Mouse (Mus musculus): ENCODE results near the gene Cep41. TPM values are rescaled to one million over a fixed set of nuclear protein-coding genes. Genes with fewer than 3 reads are reported as not detected.

The Cep41 gene
- polyA plus RNA-seq, 1 experiment from 2014 or later, result 2.8 TPM

- WGBS (ENCODE audit: insufficient replicate concordance), result 86% methylated on average over 7 of the region's 7 CpGs
- H3K36me3 ChIP-seq (replicated peaks; ENCODE audit: insufficient read depth, low read length), result no peaks in the 10 kb centered on the region
- H3K4me2 ChIP-seq (ENCODE audit: low read depth, low read length), result no peak within 1 kb of the TSS
- H3K27ac ChIP-seq (ENCODE audit: low read depth), result no peak within 1 kb of the TSS
- no peaks in the 10 kb centered on the region for H3K4me1 ChIP-seq (ENCODE audit: insufficient read depth)
- no peak within 1 kb of the TSS for H3K9ac ChIP-seq (replicated peaks)
- H3K9me3 ChIP-seq (ENCODE audit: low read length), result no peaks in the 10 kb centered on the region
- DNase-seq (no peak), ATAC-seq (no peak)
- TF ChIP-seq CTCF (IDR thresholded peaks at IDR 0.05; ENCODE audit: low read depth) (no peak), EP300 (IDR thresholded peaks at IDR 0.05; ENCODE audit: low read depth) (no peak)
- no peaks in the 10 kb centered on the region for H3K27me3 ChIP-seq (ENCODE audit: insufficient read depth, low read length)
- H3K4me3 ChIP-seq (ENCODE audit: low read depth, low read length), result no peak within 1 kb of the TSS
Measured at GRCm38 (mm10) chr6:30610710-30611109, 82.8 kb downstream of the Cep41 start, which contains the start of gene Cpa5. Gene Cpa5, plus strand, starts transcription at chr6:30611010.

- ATAC-seq, result no peak
- Histone ChIP-seq H3K4me3 (ENCODE audit: low read depth, low read length) (no peak overlapping the region), H3K27ac (ENCODE audit: low read depth) (no peak overlapping the region)
Measured at GRCm38 (mm10) chr6:30605672-30606071, 87.9 kb downstream of the Cep41 start.

GRCm38 (mm10) chr6:30605111-30605510 lies 88.4 kb downstream of the Cep41 start:
- whole genome bisulfite sequencing (ENCODE audit: insufficient replicate concordance), result 83% methylated on average over 4 of the region's 4 CpGs

More at GRCm38 (mm10) chr6:30605672-30606071, 87.9 kb downstream of the Cep41 start:
- Histone ChIP-seq H3K9me3 (ENCODE audit: low read length) (no peaks in the 10 kb centered on the region), H3K9ac (replicated peaks) (no peak overlapping the region), H3K36me3 (replicated peaks; ENCODE audit: insufficient read depth, low read length) (no peaks in the 10 kb centered on the region), H3K4me2 (ENCODE audit: low read depth, low read length) (no peak overlapping the region), H3K4me1 (ENCODE audit: insufficient read depth) (no peaks in the 10 kb centered on the region), H3K27me3 (ENCODE audit: insufficient read depth, low read length) (no peaks in the 10 kb centered on the region)
- 40% methylated on average over 5 of the region's 5 CpGs for WGBS (ENCODE audit: insufficient replicate concordance)
- TF ChIP-seq EP300 (IDR thresholded peaks at IDR 0.05; ENCODE audit: low read depth), result no peak
- no peak for DNase-seq

GRCm38 (mm10) chr6:30604342-30604867 lies 89.1 kb downstream of the Cep41 start:
- H3K4me1 ChIP-seq (ENCODE audit: insufficient read depth), result no peaks in the 10 kb centered on the region
- H3K4me3 ChIP-seq (ENCODE audit: low read depth, low read length), result no peak overlapping the region
- no peak overlapping the region for H3K27ac ChIP-seq (ENCODE audit: low read depth)
- no peak for DNase-seq
- no peak for ATAC-seq
- H3K27me3 ChIP-seq (ENCODE audit: insufficient read depth, low read length), result no peaks in the 10 kb centered on the region
- no peaks in the 10 kb centered on the region for H3K9me3 ChIP-seq (ENCODE audit: low read length)
- WGBS (ENCODE audit: insufficient replicate concordance), result 57% methylated on average over 7 of the region's 7 CpGs
- no peak overlapping the region for H3K4me2 ChIP-seq (ENCODE audit: low read depth, low read length)
- H3K36me3 ChIP-seq (replicated peaks; ENCODE audit: insufficient read depth, low read length), result no peaks in the 10 kb centered on the region
- H3K9ac ChIP-seq (replicated peaks), result no peak overlapping the region
- TF ChIP-seq CTCF (IDR thresholded peaks at IDR 0.05; ENCODE audit: low read depth) (no peak), EP300 (IDR thresholded peaks at IDR 0.05; ENCODE audit: low read depth) (no peak)

More at GRCm38 (mm10) chr6:30605111-30605510, 88.4 kb downstream of the Cep41 start:
- no peak overlapping the region for H3K4me2 ChIP-seq (ENCODE audit: low read depth, low read length)
- DNase-seq (no peak), ATAC-seq (no peak)
- H3K36me3 ChIP-seq (replicated peaks; ENCODE audit: insufficient read depth, low read length), result no peaks in the 10 kb centered on the region
- no peak overlapping the region for H3K27ac ChIP-seq (ENCODE audit: low read depth)
- no peaks in the 10 kb centered on the region for H3K4me1 ChIP-seq (ENCODE audit: insufficient read depth)
- no peak overlapping the region for H3K9ac ChIP-seq (replicated peaks)
- TF ChIP-seq CTCF (IDR thresholded peaks at IDR 0.05; ENCODE audit: low read depth) (no peak), EP300 (IDR thresholded peaks at IDR 0.05; ENCODE audit: low read depth) (no peak)
- H3K27me3 ChIP-seq (ENCODE audit: insufficient read depth, low read length), result no peaks in the 10 kb centered on the region
- H3K9me3 ChIP-seq (ENCODE audit: low read length), result no peaks in the 10 kb centered on the region
- no peak overlapping the region for H3K4me3 ChIP-seq (ENCODE audit: low read depth, low read length)

MicroRNA genes within 50 kb of the gene (microRNA counts, 519-probe panel; counts per million panel counts)
- 4,005 counts per million, percentile 45 among the panel's probes with 10 or more counts for microRNA mmu-miR-335-3p
- 6,483 counts per million, percentile 78 among the panel's probes with 10 or more counts for microRNA mmu-miR-335-5p

Small RNAs within 50 kb of the gene (microRNA-seq; reads per million reads assigned to microRNA genes)
- gene Mir335, result 38,634 reads per million, percentile 99 among the genes with 10 or more reads in this experiment

Other genes with a start within 250 kb of the Cep41 start
- 10.8 and 12.6 TPM in 2 replicates for gene Tmem209, start 184.0 kb downstream of the Cep41 start, polyA plus RNA-seq (2015; fragmentation: Nextera tagmentation; extraction: Ambion mirVana)
- gene Ssmem1, start 183.9 kb downstream of the Cep41 start, polyA plus RNA-seq (2015; fragmentation: Nextera tagmentation; extraction: Ambion mirVana), result not detected in 2 replicates
- gene Cpa2, start 152.2 kb downstream of the Cep41 start, polyA plus RNA-seq (2015; fragmentation: Nextera tagmentation; extraction: Ambion mirVana), result 0.63 and 2.1 TPM in 2 replicates
- gene Cpa4, start 125.4 kb downstream of the Cep41 start, polyA plus RNA-seq (2015; fragmentation: Nextera tagmentation; extraction: Ambion mirVana), result 0.05 TPM in 1 of 2 replicates, not detected in the other
- gene Cpa5, start 82.7 kb downstream of the Cep41 start, polyA plus RNA-seq (2015; fragmentation: Nextera tagmentation; extraction: Ambion mirVana), result not detected in 2 replicates
- 0.15 and 2.7 TPM in 2 replicates for gene Cpa1, start 54.5 kb downstream of the Cep41 start, polyA plus RNA-seq (2015; fragmentation: Nextera tagmentation; extraction: Ambion mirVana)
- gene Mest, start 29.8 kb upstream of the Cep41 start, polyA plus RNA-seq (2015; fragmentation: Nextera tagmentation; extraction: Ambion mirVana), result 117 and 119 TPM in 2 replicates
- gene Copg2, start 203.0 kb upstream of the Cep41 start, polyA plus RNA-seq (2015; fragmentation: Nextera tagmentation; extraction: Ambion mirVana), result 6.3 and 6.6 TPM in 2 replicates
- gene Tsga13, start 221.8 kb upstream of the Cep41 start, polyA plus RNA-seq (2015; fragmentation: Nextera tagmentation; extraction: Ambion mirVana), result not detected in 2 replicates